Mouse (Mus musculus) forebrain, embryonic 14.5 days (tissue): ENCODE measurements at regions not wholly inside any gene's neighbourhood (a gene's known extent, or its start where the extent isn't known, plus 50 kb on each side); places are given as distances from the start of the nearest gene placed in this dataset.

Experiments
- ATAC-seq: fragments of 200-750 bp; cut with Nextera tagmentation; 2 replicates; pipeline ENCODE4 v1.8.0; 2017; ENCODE audit warnings: mild to moderate bottlenecking, moderate library complexity
- DNase-seq: peaks from one replicate; pipeline ENCODE4 v3.0.0-alpha.2; 2015; ENCODE audit warnings: low spot score
- H3K27ac ChIP-seq: fragments of 300-500 bp; sonication (generic); 2 replicates; pipeline ENCODE4 v1.5.1; 2014; ENCODE audit warnings: low read depth, mild to moderate bottlenecking, control low read depth, low read length, moderate library complexity
- H3K27me3 ChIP-seq: fragments of 300-500 bp; sonication (generic); replicated peaks from 2 replicates; pipeline ENCODE4 v1.6.1; 2014; ENCODE audit warnings: low read length, control low read depth, mixed read lengths; ENCODE audit not compliant: control insufficient read depth, insufficient read depth
- H3K36me3 ChIP-seq: fragments of 300-500 bp; sonication (generic); 2 replicates; pipeline ENCODE4 v1.6.1; 2014; ENCODE audit warnings: low read length, control low read depth; ENCODE audit not compliant: control insufficient read depth, insufficient read depth
- H3K4me1 ChIP-seq: fragments of 300-500 bp; sonication (generic); 2 replicates; pipeline ENCODE4 v1.6.1; 2014; ENCODE audit warnings: antibody characterized with exemption, low read length, control low read depth; ENCODE audit not compliant: control insufficient read depth, insufficient read depth
- H3K4me2 ChIP-seq: fragments of 300-500 bp; sonication (generic); 2 replicates; pipeline ENCODE4 v1.6.1; 2014; ENCODE audit warnings: mild to moderate bottlenecking, control low read depth, low read length
- H3K4me3 ChIP-seq: fragments of 300-500 bp; sonication (generic); 2 replicates; pipeline ENCODE4 v1.5.1; 2014; ENCODE audit warnings: low read depth, low read length, control low read depth
- H3K9ac ChIP-seq: fragments of 300-500 bp; sonication (generic); 2 replicates; pipeline ENCODE4 v1.6.1; 2014; ENCODE audit warnings: mild to moderate bottlenecking, low read length, control low read depth, moderate library complexity
- H3K9me3 ChIP-seq: fragments of 300-500 bp; sonication (generic); replicated peaks from 2 replicates; pipeline ENCODE4 v1.6.1; 2016; ENCODE audit warnings: low read length, control low read depth, mixed read lengths; ENCODE audit not compliant: control insufficient read depth
- WGBS: fragments of 180-500 bp; shearing (Covaris S2); extraction: QIAGEN DNeasy Blood & Tissue Kit; methylation state at CpG from one replicate; pipeline ENCODE4 v1.1.7; 2014; 5-methylcytosine and 5-hydroxymethylcytosine counted together

GRCm38 (mm10) chr19:26478055-26478737, 126.7 kb upstream of the Smarca2 start:
- no peaks in the 10 kb centered on the region for H3K27me3 ChIP-seq
- no peaks in the 10 kb centered on the region for H3K36me3 ChIP-seq
- no peak overlapping the region for H3K4me3 ChIP-seq
- H3K9ac ChIP-seq = no peak overlapping the region; the same call in 1 of the 2 replicates
- peak overlapping the region; percentile 16; the same call in 1 of the 2 replicates for H3K4me2 ChIP-seq
- ATAC-seq = no peak
- DNase-seq = peak; percentile 25
- H3K4me1 ChIP-seq = peaks cover 15% of the 10 kb centered on the region
- 19% methylated on average over 16 of the region's 16 CpGs for WGBS
- no peaks in the 10 kb centered on the region for H3K9me3 ChIP-seq
- H3K27ac ChIP-seq = no peak overlapping the region

GRCm38 (mm10) chr19:26484322-26484721, 120.5 kb upstream of the Smarca2 start:
- Histone ChIP-seq H3K9me3 (no peaks in the 10 kb centered on the region), H3K27me3 (no peaks in the 10 kb centered on the region), H3K4me1 (no peaks in the 10 kb centered on the region), H3K4me3 (no peak overlapping the region), H3K36me3 (no peaks in the 10 kb centered on the region), H3K4me2 (no peak overlapping the region), H3K27ac (no peak overlapping the region), H3K9ac (no peak overlapping the region)
- ATAC-seq (no peak), DNase-seq (no peak)
- WGBS = 78% methylated on average over 3 of the region's 3 CpGs

- Histone ChIP-seq H3K27me3 (no peaks in the 10 kb centered on the region; the same call in 1 of the 2 replicates), H3K4me1 (no peaks in the 10 kb centered on the region), H3K27ac (no peak overlapping the region), H3K4me2 (no peak overlapping the region), H3K9ac (no peak overlapping the region), H3K4me3 (no peak overlapping the region), H3K36me3 (no peaks in the 10 kb centered on the region), H3K9me3 (no peaks in the 10 kb centered on the region; the same call in 1 of the 2 replicates)
- 52% methylated on average over 2 of the region's 2 CpGs for WGBS
- ATAC-seq = no peak
- no peak for DNase-seq
These were observed 112.0 kb upstream of the Smarca2 start for GRCm38 (mm10) chr19:26492806-26493205.

- Histone ChIP-seq H3K4me1 (no peaks in the 10 kb centered on the region), H3K9me3 (no peaks in the 10 kb centered on the region; the same call in 1 of the 2 replicates), H3K4me3 (no peak overlapping the region), H3K4me2 (no peak overlapping the region), H3K36me3 (no peaks in the 10 kb centered on the region), H3K27me3 (no peaks in the 10 kb centered on the region), H3K9ac (no peak overlapping the region), H3K27ac (no peak overlapping the region)
- DNase-seq = no peak
- ATAC-seq = no peak
These were observed 103.8 kb upstream of the Smarca2 start for GRCm38 (mm10) chr19:26501064-26501463.

- H3K4me1 ChIP-seq = peaks cover 11% of the 10 kb centered on the region
- no peaks in the 10 kb centered on the region for H3K36me3 ChIP-seq
- DNase-seq = no peak
- H3K27me3 ChIP-seq = no peaks in the 10 kb centered on the region
- H3K4me2 ChIP-seq = no peak overlapping the region
- no peak for ATAC-seq
- WGBS = 95% methylated on average over 2 of the region's 2 CpGs
- no peaks in the 10 kb centered on the region; the same call in 1 of the 2 replicates for H3K9me3 ChIP-seq
- H3K27ac ChIP-seq = no peak overlapping the region
- H3K9ac ChIP-seq = no peak overlapping the region
- no peak overlapping the region for H3K4me3 ChIP-seq
These were observed 100.8 kb upstream of the Smarca2 start for GRCm38 (mm10) chr19:26504027-26504426.

- Histone ChIP-seq H3K27me3 (no peaks in the 10 kb centered on the region), H3K9ac (no peak overlapping the region), H3K4me3 (no peak overlapping the region), H3K36me3 (no peaks in the 10 kb centered on the region), H3K4me1 (peaks cover 21% of the 10 kb centered on the region), H3K4me2 (no peak overlapping the region), H3K27ac (no peak overlapping the region), H3K9me3 (no peaks in the 10 kb centered on the region; the same call in 1 of the 2 replicates)
- no peak for ATAC-seq
- DNase-seq = no peak
- WGBS = 73% methylated on average over 1 of the region's 1 CpGs
These were observed 98.0 kb upstream of the Smarca2 start for GRCm38 (mm10) chr19:26506802-26507201.

GRCm38 (mm10) chr19:26507986-26508385, 96.9 kb upstream of the Smarca2 start:
- ATAC-seq (peak; percentile 42; the same call in 1 of the 2 replicates), DNase-seq (peak; percentile 62)
- H3K27ac ChIP-seq = 0 out of 2 replicates have a peak overlapping the region, but pooled peaks have one; percentile 48
- H3K4me2 ChIP-seq = peak overlapping the region; percentile 28; the same call in 1 of the 2 replicates
- peaks cover 22% of the 10 kb centered on the region for H3K4me1 ChIP-seq
- no peaks in the 10 kb centered on the region for H3K27me3 ChIP-seq
- H3K9ac ChIP-seq = no peak overlapping the region
- H3K9me3 ChIP-seq = no peaks in the 10 kb centered on the region; the same call in 1 of the 2 replicates
- no peaks in the 10 kb centered on the region for H3K36me3 ChIP-seq
- no peak overlapping the region for H3K4me3 ChIP-seq
- 58% methylated on average over 11 of the region's 11 CpGs for WGBS

- no peaks in the 10 kb centered on the region for H3K27me3 ChIP-seq
- DNase-seq = peak; percentile 85
- ATAC-seq = peak; percentile 80
- H3K4me2 ChIP-seq = peak overlapping the region; percentile 28
- H3K9me3 ChIP-seq = no peaks in the 10 kb centered on the region; the same call in 1 of the 2 replicates
- H3K4me3 ChIP-seq = no peak overlapping the region
- H3K9ac ChIP-seq = no peak overlapping the region
- 16% methylated on average over 7 of the region's 7 CpGs for WGBS
- H3K4me1 ChIP-seq = peaks cover 22% of the 10 kb centered on the region
- H3K27ac ChIP-seq = peak overlapping the region; percentile 48; the same call in 1 of the 2 replicates
- no peaks in the 10 kb centered on the region for H3K36me3 ChIP-seq
These were observed 96.2 kb upstream of the Smarca2 start for GRCm38 (mm10) chr19:26508616-26509015.

- H3K4me2 ChIP-seq = no peak overlapping the region
- no peak for DNase-seq
- H3K27ac ChIP-seq = peak overlapping the region; percentile 48; the same call in 1 of the 2 replicates
- no peaks in the 10 kb centered on the region for H3K27me3 ChIP-seq
- no peak overlapping the region for H3K9ac ChIP-seq
- peaks cover 22% of the 10 kb centered on the region for H3K4me1 ChIP-seq
- H3K9me3 ChIP-seq = no peaks in the 10 kb centered on the region; the same call in 1 of the 2 replicates
- no peak for ATAC-seq
- H3K4me3 ChIP-seq = no peak overlapping the region
- 75% methylated on average over 2 of the region's 2 CpGs for WGBS
- H3K36me3 ChIP-seq = no peaks in the 10 kb centered on the region
These were observed 95.6 kb upstream of the Smarca2 start for GRCm38 (mm10) chr19:26509240-26509639.
